Mouse (Mus musculus): ENCODE measurements around the gene Lpar3.
"Not testable (repeated sequence)": the region's sequence is repeated elsewhere in the genome, so short reads cannot be mapped to it uniquely, and the experiment has no call there.

The Lpar3 gene

GRCm38 (mm10) chr3:146209759-146210158 lies 11.0 kb upstream of the Lpar3 start:
- not testable (repeated sequence) for DNase-seq (ENCODE audit: low spot score)

GRCm38 (mm10) chr3:146211141-146211747 lies 9.5 kb upstream of the Lpar3 start:
- no peak for DNase-seq (ENCODE audit: low spot score)

- no peak for DNase-seq (ENCODE audit: low spot score)
These were observed 8.8 kb upstream of the Lpar3 start for GRCm38 (mm10) chr3:146211964-146212363.

- DNase-seq (ENCODE audit: low spot score): no peak
These were observed 7.4 kb upstream of the Lpar3 start for GRCm38 (mm10) chr3:146213336-146213735.

- no peak for DNase-seq (ENCODE audit: low spot score)
These were observed 4.2 kb upstream of the Lpar3 start for GRCm38 (mm10) chr3:146216561-146216960.

- peak; percentile 56 for DNase-seq (ENCODE audit: low spot score)
These were observed 3.5 kb downstream of the Lpar3 start for GRCm38 (mm10) chr3:146224271-146224670.

- peak; percentile 15 for DNase-seq (ENCODE audit: low spot score)
These were observed 4.4 kb downstream of the Lpar3 start for GRCm38 (mm10) chr3:146225061-146225761.

GRCm38 (mm10) chr3:146227427-146227826 lies 6.7 kb downstream of the Lpar3 start:
- DNase-seq (ENCODE audit: low spot score): no peak

- no peak for DNase-seq (ENCODE audit: low spot score)
These were observed 8.0 kb downstream of the Lpar3 start for GRCm38 (mm10) chr3:146228559-146229310.

- no peak for DNase-seq (ENCODE audit: low spot score)
These were observed 11.9 kb downstream of the Lpar3 start for GRCm38 (mm10) chr3:146232708-146233107.

GRCm38 (mm10) chr3:146233741-146234140 lies 13.0 kb downstream of the Lpar3 start:
- DNase-seq (ENCODE audit: low spot score): peak; percentile 43

GRCm38 (mm10) chr3:146234530-146234929 lies 13.8 kb downstream of the Lpar3 start:
- DNase-seq (ENCODE audit: low spot score): no peak

- no peak for DNase-seq (ENCODE audit: low spot score)
These were observed 15.5 kb downstream of the Lpar3 start for GRCm38 (mm10) chr3:146236280-146236679.

GRCm38 (mm10) chr3:146237676-146238075 lies 16.9 kb downstream of the Lpar3 start:
- DNase-seq (ENCODE audit: low spot score): no peak

- no peak for DNase-seq (ENCODE audit: low spot score)
These were observed 23.9 kb downstream of the Lpar3 start for GRCm38 (mm10) chr3:146244630-146245029.

GRCm38 (mm10) chr3:146246557-146246956 lies 25.8 kb downstream of the Lpar3 start:
- peak; percentile 32 for DNase-seq (ENCODE audit: low spot score)

GRCm38 (mm10) chr3:146246992-146247391 lies 26.2 kb downstream of the Lpar3 start:
- DNase-seq (ENCODE audit: low spot score): no peak

- DNase-seq (ENCODE audit: low spot score): no peak
These were observed 29.1 kb downstream of the Lpar3 start for GRCm38 (mm10) chr3:146249895-146250294.

GRCm38 (mm10) chr3:146251771-146252170 lies 31.0 kb downstream of the Lpar3 start:
- no peak for DNase-seq (ENCODE audit: low spot score)

- peak; percentile 19 for DNase-seq (ENCODE audit: low spot score)
These were observed 33.1 kb downstream of the Lpar3 start for GRCm38 (mm10) chr3:146253736-146254320.

GRCm38 (mm10) chr3:146255123-146255522 lies 34.4 kb downstream of the Lpar3 start:
- no peak for DNase-seq (ENCODE audit: low spot score)

GRCm38 (mm10) chr3:146257483-146258122 lies 36.8 kb downstream of the Lpar3 start:
- DNase-seq (ENCODE audit: low spot score): no peak

All from lung, postnatal 25 days (tissue).